Mouse (Mus musculus): ENCODE results near the gene Meaf6.

- TF ChIP-seq CTCF (IDR thresholded peaks at IDR 0.05; ENCODE audit: borderline replicate concordance, extremely low read depth, insufficient read depth, insufficient read length): no peak
- no peak for TF ChIP-seq POLR2A (IDR thresholded peaks at IDR 0.05; ENCODE audit: borderline replicate concordance, extremely low read depth, insufficient read depth, insufficient read length, poor library complexity, severe bottlenecking)
These were observed 32.0 kb downstream of the Meaf6 start for GRCm38 (mm10) chr4:125116929-125117328.
